Mouse (Mus musculus) CH12.LX (cell line): ENCODE results near the gene Arl8b. TPM values are rescaled to one million over a fixed set of nuclear protein-coding genes. Genes with fewer than 3 reads are reported as not detected.

ENCODE experiments used
- DNase-seq: peaks from one replicate; pipeline ENCODE4 v3.0.0-alpha.2; 2013; ENCODE audit errors: extremely low read depth
- H3K27ac ChIP-seq: 2 replicates; pipeline ENCODE4 v1.5.1; 2012; ENCODE audit warnings: low read depth, mild to moderate bottlenecking, control low read depth, moderate library complexity; ENCODE audit not compliant: insufficient read depth
- H3K27me3 ChIP-seq: replicated peaks from 2 replicates; pipeline ENCODE3; 2012; ENCODE audit warnings: inconsistent platforms
- H3K36me3 ChIP-seq, 2 experiments: replicated peaks in 1 of 2; 2 replicates each; pipeline versions ENCODE3 to v1.6.1; 2012; ENCODE audit warnings: inconsistent platforms in 1 of 2, low read length in 1 of 2, mild to moderate bottlenecking in 1 of 2, mixed read lengths in 1 of 2, moderate library complexity in 1 of 2; ENCODE audit not compliant: control insufficient read depth in 1 of 2, insufficient read depth in 1 of 2
- H3K4me1 ChIP-seq, 2 experiments: 2 replicates each; pipeline ENCODE4 v1.6.1; 2012; ENCODE audit warnings: inconsistent platforms in 1 of 2, moderate library complexity in 1 of 2; ENCODE audit not compliant: insufficient read depth in 2 of 2, control insufficient read depth in 1 of 2
- H3K4me2 ChIP-seq: 2 replicates; pipeline ENCODE4 v1.6.1; 2012; ENCODE audit warnings: low read depth, mild to moderate bottlenecking, control low read depth; ENCODE audit not compliant: poor library complexity, insufficient read depth, severe bottlenecking
- H3K4me3 ChIP-seq, 3 experiments: fragments of 150-350 bp in 1 of 3; sonication (generic) in 1 of 3; replicated peaks in 1 of 3; 2 replicates each; pipeline versions ENCODE3 to v1.5.1; 2011 to 2012; ENCODE audit warnings: low read depth in 2 of 3, low read length in 2 of 3, mild to moderate bottlenecking in 2 of 3, moderate library complexity in 2 of 3, control low read depth in 1 of 3, improper control_type of control experiment in 1 of 3, inconsistent platforms in 1 of 3, mixed read lengths in 1 of 3; ENCODE audit not compliant: poor library complexity in 1 of 3
- H3K79me2 ChIP-seq: replicated peaks from 2 replicates; pipeline ENCODE4 v1.6.1; 2012; ENCODE audit warnings: mild to moderate bottlenecking, moderate library complexity; ENCODE audit not compliant: control insufficient read depth, poor library complexity, insufficient read depth, severe bottlenecking; ENCODE audit errors: extremely low read depth
- H3K9ac ChIP-seq: 2 replicates; pipeline ENCODE4 v1.6.1; 2012; ENCODE audit warnings: low read depth, mild to moderate bottlenecking, control low read depth, moderate library complexity; ENCODE audit not compliant: insufficient read depth
- H3K9me3 ChIP-seq: replicated peaks from 2 replicates; pipeline ENCODE3; 2012; ENCODE audit warnings: low read length, inconsistent platforms, mixed read lengths
- CHD2 ChIP-seq: IDR thresholded peaks from 2 replicates; pipeline ENCODE4 v1.6.1; 2011; ENCODE audit warnings: low read length, improper control_type of control experiment
- CTCF ChIP-seq, 2 experiments: IDR thresholded peaks in 1 of 2; conservative IDR thresholded peaks in 1 of 2; 2 replicates each; pipeline ENCODE4 v1.5.1; 2011 to 2012; ENCODE audit warnings: low read depth in 2 of 2, low read length in 2 of 2, improper control_type of control experiment in 1 of 2, inconsistent platforms in 1 of 2, mild to moderate bottlenecking in 1 of 2, moderate library complexity in 1 of 2
- EP300 ChIP-seq: IDR thresholded peaks from 2 replicates; pipeline ENCODE4 v1.6.1; 2011; ENCODE audit warnings: low read length, improper control_type of control experiment
- GABPA ChIP-seq: IDR thresholded peaks from 2 replicates; pipeline ENCODE4 v1.6.1; 2012; ENCODE audit warnings: low read depth, low read length, improper control_type of control experiment, inconsistent platforms; ENCODE audit not compliant: insufficient replicate concordance
- HCFC1 ChIP-seq: IDR thresholded peaks from 2 replicates; pipeline ENCODE4 v1.6.1; 2012; ENCODE audit warnings: low read depth, mild to moderate bottlenecking, inconsistent platforms, low read length, improper control_type of control experiment
- IRF4 ChIP-seq: IDR thresholded peaks from 2 replicates; pipeline ENCODE4 v1.6.1; 2014; ENCODE audit warnings: low read depth, mild to moderate bottlenecking, inconsistent platforms, low read length, improper control_type of control experiment
- MEF2A ChIP-seq: IDR thresholded peaks from 2 replicates; pipeline ENCODE4 v1.6.1; 2014; ENCODE audit warnings: low read depth, mild to moderate bottlenecking, inconsistent platforms, low read length, improper control_type of control experiment, borderline replicate concordance
- MXI1 ChIP-seq: IDR thresholded peaks from 2 replicates; pipeline ENCODE4 v1.6.1; 2011; ENCODE audit warnings: mild to moderate bottlenecking, low read depth, low read length, improper control_type of control experiment
- MYC ChIP-seq: IDR thresholded peaks from 2 replicates; pipeline ENCODE4 v1.6.1; 2011; ENCODE audit warnings: low read depth, mild to moderate bottlenecking, improper control_type of control experiment, low read length
- PAX5 ChIP-seq: IDR thresholded peaks from 2 replicates; pipeline ENCODE4 v1.6.1; 2012; ENCODE audit warnings: low read length, inconsistent platforms, mixed read lengths
- RAD21 ChIP-seq: IDR thresholded peaks from 2 replicates; pipeline ENCODE4 v1.6.1; 2011; ENCODE audit warnings: low read depth, mild to moderate bottlenecking, low read length, improper control_type of control experiment, moderate library complexity
- RCOR1 ChIP-seq: conservative IDR thresholded peaks from 2 replicates; pipeline ENCODE4 v1.6.1; 2012; ENCODE audit warnings: low read depth, mild to moderate bottlenecking, inconsistent platforms, low read length, improper control_type of control experiment
- TCF12 ChIP-seq: IDR thresholded peaks from 2 replicates; pipeline ENCODE4 v1.6.1; 2014; ENCODE audit warnings: low read depth, mild to moderate bottlenecking, inconsistent platforms, low read length, improper control_type of control experiment
- UBTF ChIP-seq: IDR thresholded peaks from 2 replicates; pipeline ENCODE4 v1.6.1; 2012; ENCODE audit warnings: low read depth, mild to moderate bottlenecking, inconsistent platforms, low read length, improper control_type of control experiment, moderate library complexity
- ZKSCAN1 ChIP-seq: IDR thresholded peaks from 2 replicates; pipeline ENCODE4 v1.6.1; 2012; ENCODE audit warnings: low read depth, inconsistent platforms, low read length, improper control_type of control experiment, borderline replicate concordance
- ZMIZ1 ChIP-seq: IDR thresholded peaks from 2 replicates; pipeline ENCODE4 v1.6.1; 2012; ENCODE audit warnings: low read depth, mild to moderate bottlenecking, inconsistent platforms, low read length, improper control_type of control experiment
- dilution Hi-C: fragments of 300-500 bp; cut with MboI; formaldehyde crosslinking; loops from 2 replicates; pipeline ENCODE4 v1.14.3; 2020; ENCODE audit warnings: low sequenced_read_pairs; ENCODE audit not compliant: extremely low pct_unique_long_range_greater_than_20kb, extremely low pct_ligation_motif_present
- in situ Hi-C: fragments of 300-500 bp; cut with MboI; formaldehyde crosslinking; loops from 3 replicates; pipeline ENCODE4 v1.14.3; 2019; ENCODE audit warnings: low sequenced_read_pairs, low pct_ligation_motif_present, low pct_unique_long_range_greater_than_20kb, mixed read lengths
- polyA plus RNA-seq: library from polyadenylated mRNA; unstranded; fragments of >175 nt; gene quantifications from 2 replicates; pipeline ENCODE4 v1.2.1, GENCODE M21; 2012; ENCODE audit warnings: low read depth; ENCODE audit not compliant: insufficient read length
- total RNA-seq, 2 experiments: library from RNA; depleted of rRNA; stranded (reverse); fragments of 300-350 nt in 1 of 2; fragments of >200 nt in 1 of 2; gene quantifications; 2 replicates each; pipeline ENCODE4 v1.2.3; 2012 to 2014

The Arl8b gene
- total and polyA plus RNA-seq, 3 experiments: 47.8 to 170 (median 141) TPM

DNA sequence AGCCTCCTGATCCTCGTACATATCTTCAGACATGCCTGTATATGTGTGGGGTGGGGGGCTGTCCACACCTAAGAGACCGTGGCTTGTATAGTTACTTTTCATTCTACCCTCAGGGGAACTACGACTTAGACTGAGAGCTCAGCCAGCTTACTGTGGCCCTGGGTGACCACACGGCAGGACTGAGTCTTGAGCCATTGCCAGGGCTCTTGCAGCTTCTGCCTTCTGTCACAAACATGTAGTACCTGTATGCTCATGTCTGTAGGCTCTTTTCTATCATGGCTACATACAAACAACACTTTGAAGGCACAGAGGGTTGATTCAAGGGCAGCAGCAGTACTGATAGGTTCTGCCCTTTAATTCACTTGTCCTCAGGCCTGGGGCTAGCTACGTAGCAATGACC lies 70.1 kb downstream of the Arl8b start:
- peaks cover 78 to 94% of the 10 kb centered on the region in 2 experiments for H3K36me3 ChIP-seq
- no peak for TF ChIP-seq EP300
- no peak for TF ChIP-seq MEF2A
- no peak for TF ChIP-seq RCOR1
- TF ChIP-seq CHD2: no peak
- TF ChIP-seq ZKSCAN1: no peak
- TF ChIP-seq RAD21: no peak
- TF ChIP-seq MXI1: no peak
- TF ChIP-seq GABPA: no peak
- TF ChIP-seq CTCF (conservative IDR thresholded peaks at IDR 0.05 in 1 of 2, IDR thresholded peaks at IDR 0.05 in 1 of 2; ENCODE audit: low read depth in 2 of 2, low read length in 2 of 2): no peak
- TF ChIP-seq ZMIZ1: no peak
- TF ChIP-seq, all 38 proteins: peak for 0

DNA sequence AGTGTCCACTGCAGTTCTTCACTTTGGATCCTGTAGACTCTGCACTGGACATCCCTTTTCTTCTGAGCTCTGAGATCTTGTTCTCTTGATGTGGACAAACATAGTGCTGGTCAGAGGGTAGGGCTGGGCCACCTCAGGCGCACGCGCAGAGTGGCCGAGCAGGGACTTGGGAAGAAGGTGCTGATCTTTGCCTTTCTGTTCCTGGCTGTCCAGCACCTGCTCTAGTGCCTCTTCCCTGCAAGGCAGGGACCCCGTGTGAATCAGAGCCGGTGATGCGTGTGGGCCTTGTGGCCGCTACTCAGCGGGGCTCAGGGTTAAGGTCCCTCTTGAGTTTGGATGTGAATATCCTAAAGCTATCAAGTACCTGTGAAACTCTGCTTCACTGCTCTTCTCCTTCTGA lies 75.7 kb downstream of the Arl8b start:
- H3K27ac ChIP-seq: no peak overlapping the region
- no peak for DNase-seq
- no peak overlapping the region for H3K4me3 ChIP-seq
- peaks cover 0 to 17% of the 10 kb centered on the region in 2 experiments; a peak in 1 of 4 replicates for H3K4me1 ChIP-seq
- in situ Hi-C loops (loop anchor here (25.0 kb wide), 1 partner anchor 304 kb away; no protein-coding TSS in a partner anchor), dilution Hi-C loops (no loop called here)
- peaks cover 50 to 70% of the 10 kb centered on the region in 2 experiments for H3K36me3 ChIP-seq
- TF ChIP-seq UBTF (no peak), PAX5 (no peak), TCF12 (no peak), IRF4 (no peak), MYC (no peak), HCFC1 (no peak)
- no peaks in the 10 kb centered on the region; the same call in 1 of the 2 replicates for H3K79me2 ChIP-seq
- H3K27me3 ChIP-seq: no peaks in the 10 kb centered on the region
- no peak overlapping the region for H3K9ac ChIP-seq
- H3K9me3 ChIP-seq: no peaks in the 10 kb centered on the region
- H3K4me2 ChIP-seq: no peak overlapping the region

More for the DNA sequence above, 70.1 kb downstream of the Arl8b start:
- H3K4me2 ChIP-seq: no peak overlapping the region
- no peaks in the 10 kb centered on the region for H3K27me3 ChIP-seq
- in situ Hi-C loops: loop anchor here (25.0 kb wide), 1 partner anchor 309 kb away; no protein-coding TSS in a partner anchor
- H3K79me2 ChIP-seq: no peaks in the 10 kb centered on the region; the same call in 1 of the 2 replicates
- no peak overlapping the region for H3K27ac ChIP-seq
- dilution Hi-C loops: no loop called here
- H3K9me3 ChIP-seq: no peaks in the 10 kb centered on the region
- no peak for DNase-seq
- no peak overlapping the region for H3K9ac ChIP-seq
- peaks cover 0 to 9% of the 10 kb centered on the region in 2 experiments; a peak in 1 of 4 replicates for H3K4me1 ChIP-seq
- H3K4me3 ChIP-seq: no peak overlapping the region
